Mouse (Mus musculus) kidney, adult 9 months (tissue): ENCODE results near the gene Htra3.

ENCODE experiments used
- DNase-seq: peaks from one replicate; pipeline ENCODE4 v3.0.0; 2022

Htra3 gene

DNA sequence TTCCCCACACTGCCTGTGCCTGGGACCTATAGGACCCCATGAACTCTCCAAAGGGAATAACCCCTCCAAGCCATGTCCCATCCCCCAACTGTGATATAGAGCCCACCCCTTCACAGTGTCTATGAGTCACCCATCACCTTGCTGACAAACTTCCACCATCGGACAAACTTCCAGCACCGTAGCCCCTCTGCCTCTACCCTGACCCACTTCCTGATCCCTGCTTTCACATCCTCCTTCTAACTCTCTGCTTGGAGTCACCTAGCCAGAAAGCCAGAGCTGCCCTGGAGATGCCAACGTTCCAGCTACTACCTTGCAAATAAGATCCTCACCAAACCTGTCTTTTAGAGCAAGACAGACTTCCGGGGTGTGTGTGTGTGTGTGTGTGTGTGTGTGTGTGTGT, 14.1 kb upstream of the Htra3 start:
- DNase-seq, result no peak

DNA sequence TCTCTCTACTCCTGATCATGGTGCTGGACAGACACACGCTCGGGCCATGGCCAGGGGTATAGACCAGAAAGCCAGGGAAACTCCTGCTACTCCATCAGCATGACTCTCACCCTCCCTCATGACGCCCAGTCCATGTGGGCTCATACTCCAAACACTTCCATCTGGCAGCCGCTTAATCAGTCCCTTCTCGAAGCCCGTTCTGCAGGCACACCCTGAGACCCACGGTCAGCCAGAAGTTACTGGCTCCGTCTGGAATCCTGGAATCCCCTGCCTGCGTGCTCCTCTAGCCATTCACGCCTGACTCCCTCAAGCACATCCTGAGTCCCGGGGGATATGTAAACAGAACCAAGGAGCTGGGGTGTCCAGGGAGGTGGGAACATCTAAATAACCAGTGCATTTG, 11.7 kb upstream of the Htra3 start:
- no peak for DNase-seq

DNA sequence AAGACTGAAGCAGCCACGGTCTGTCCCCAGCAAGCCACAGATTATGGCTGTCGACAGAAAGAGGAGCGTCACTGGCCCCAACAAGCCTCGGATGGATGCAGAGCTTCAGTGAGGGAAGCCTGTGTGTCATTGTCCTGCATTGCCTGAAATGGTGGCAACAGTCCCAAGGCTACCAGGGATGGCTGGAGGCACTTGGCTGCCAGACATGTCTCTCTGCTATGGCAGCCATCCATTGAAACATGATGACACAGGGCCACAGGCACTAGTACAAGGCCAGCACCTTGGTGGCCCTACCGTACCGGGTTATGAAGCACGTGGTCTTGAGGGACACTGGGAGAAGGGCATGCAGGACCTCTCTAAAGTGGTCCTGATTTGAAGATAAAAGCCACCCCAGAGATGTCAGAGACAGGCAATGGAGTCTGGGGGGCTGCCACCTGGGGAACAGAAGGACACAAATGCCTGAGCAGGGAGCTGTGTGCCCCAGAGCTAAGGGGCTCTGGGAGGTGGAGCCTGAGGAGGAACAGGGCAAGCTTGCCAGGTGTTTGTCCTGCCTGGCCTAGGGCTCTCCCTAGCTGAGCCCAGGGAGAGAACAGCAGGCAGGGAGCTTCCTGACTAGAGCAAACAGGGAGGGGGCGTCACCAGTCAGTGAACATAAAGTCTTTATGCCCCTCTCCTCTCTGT, 11.0 kb upstream of the Htra3 start:
- no peak for DNase-seq

DNA sequence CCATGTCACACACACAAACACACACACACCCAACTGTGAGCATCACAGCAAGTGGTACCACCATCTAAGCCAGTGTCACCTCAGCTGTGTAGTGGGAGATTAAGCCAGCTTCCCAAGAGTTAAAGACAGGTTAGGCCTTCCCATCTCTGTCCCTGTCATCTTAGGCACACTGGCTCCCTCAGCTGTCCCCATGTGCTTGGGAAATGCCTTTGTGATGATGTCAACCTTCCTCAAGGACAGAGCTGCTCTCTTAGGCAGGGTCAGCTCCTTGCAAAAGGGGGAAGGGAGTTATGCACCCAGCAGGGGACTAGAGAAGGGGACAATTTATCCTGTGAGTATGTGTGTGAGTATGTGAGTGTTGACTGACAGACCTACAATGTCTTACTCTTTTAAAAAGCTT, 9.8 kb upstream of the Htra3 start:
- DNase-seq, result no peak

DNA sequence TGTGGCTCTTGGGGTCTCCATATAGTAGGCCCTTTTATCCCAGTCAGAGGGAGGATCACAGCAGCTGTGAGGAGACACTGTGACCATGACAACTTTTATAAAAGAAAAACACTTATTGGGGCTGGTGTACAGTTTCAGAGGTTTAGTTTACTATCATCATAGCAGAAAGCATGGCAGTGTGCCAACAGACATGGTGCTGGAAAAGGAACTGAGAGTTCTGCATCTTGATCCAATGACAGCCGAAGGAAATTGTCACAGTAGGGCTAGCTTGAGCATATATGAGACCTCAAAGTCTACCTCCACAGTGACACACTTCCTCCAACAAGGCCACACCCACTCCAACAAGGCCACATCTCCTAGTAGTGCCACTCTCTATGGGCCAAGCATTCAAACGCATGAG, 9.3 kb upstream of the Htra3 start:
- DNase-seq, result no peak

DNA sequence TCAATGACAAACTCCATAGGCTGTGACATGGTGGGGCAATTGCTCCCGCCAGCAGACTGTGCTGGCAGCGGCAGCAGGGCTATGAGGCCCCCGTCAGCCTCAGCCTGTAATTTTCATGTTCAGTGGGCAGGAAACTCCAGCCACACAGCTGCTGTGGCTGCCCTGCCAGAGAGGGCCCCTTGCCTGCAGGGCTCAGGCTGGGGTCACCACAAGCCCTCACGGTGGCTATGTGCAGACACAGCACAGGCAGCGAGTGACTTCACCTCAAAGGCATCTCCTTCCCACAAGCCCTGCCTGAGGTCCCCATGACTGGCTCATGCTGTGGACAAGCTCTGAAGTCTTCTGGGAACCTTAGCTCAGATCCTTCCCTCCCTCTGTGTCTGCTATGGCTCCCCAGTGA, 7.5 kb upstream of the Htra3 start:
- no peak for DNase-seq

DNA sequence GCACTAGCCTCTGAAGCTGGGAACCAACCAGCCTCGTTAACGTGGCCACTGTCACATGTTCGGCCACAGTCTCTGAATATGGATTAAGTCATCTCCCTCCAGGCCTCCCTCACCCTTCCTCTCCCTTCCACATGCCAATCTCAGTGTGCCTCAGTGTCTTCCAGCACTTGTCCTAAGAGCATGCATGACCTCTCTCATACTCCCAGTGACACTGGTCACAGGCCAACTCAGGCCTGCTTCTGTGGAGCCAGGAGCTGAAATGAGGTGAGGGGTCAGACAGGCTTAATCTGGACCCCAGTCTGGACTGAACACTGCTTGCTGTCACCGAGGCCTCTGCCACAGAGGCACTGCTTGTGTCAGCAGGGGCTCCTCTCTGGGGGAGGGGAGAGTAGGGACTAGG, 6.8 kb upstream of the Htra3 start:
- DNase-seq, result no peak

DNA sequence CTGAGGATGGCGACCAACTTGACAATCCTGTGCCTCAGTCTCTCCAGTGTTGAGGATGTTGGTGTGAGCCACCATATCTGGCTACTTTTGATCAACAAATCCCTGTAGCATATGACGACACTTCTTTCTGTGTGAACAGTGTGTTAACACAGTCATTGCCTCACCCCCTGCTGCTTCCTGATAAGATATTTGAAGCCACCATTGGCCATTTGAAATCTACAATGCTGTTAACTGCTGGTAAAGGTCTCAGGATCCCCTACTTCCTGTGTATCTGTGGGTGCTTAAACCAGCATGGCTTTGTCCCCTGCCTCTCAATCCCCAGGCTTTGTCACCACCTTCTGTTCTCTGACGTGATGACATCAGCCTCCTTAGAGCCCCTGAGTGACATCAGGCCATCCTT, 5.5 kb upstream of the Htra3 start:
- DNase-seq, result no peak

DNA sequence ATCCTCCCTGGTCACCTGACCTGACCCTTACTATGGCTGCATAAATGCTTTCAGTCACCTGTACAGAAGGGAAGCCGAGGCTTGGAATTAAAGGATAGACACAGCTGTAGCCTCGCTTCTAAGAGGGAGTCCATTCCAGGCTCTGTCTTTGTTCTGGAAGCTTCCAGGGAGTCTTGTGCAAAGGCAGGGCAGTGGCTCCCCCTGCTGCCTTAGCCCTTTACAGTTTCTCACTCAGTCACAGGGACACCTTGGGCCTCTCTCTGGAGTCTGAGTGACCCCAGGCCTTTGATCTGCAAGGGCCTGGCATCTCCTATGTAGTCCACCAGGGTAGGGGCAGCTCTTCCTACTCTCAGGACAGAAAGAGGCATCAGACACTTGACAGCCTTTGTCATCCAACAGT, 1.4 kb upstream of the Htra3 start:
- peak; percentile 72 for DNase-seq

DNA sequence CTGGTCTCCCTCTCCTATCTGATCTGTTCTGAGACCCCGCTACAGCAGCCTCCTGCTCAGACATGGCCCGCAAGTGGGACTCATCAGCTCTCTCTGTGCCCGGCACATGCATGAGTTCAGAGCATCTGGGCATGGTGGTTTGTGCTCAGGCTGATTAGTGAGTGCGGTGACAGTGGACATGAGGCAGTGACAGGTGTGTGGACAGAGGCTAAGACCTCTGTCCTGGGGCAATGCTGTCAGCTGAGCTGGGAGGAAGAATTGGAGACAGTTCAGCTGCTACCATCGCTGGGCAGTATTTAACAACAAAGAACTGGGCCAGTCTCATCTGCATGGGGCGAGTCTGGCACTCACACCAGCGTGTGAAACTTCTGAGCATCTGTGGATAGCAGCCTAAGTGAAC, 2.6 kb downstream of the Htra3 start:
- DNase-seq, result no peak

DNA sequence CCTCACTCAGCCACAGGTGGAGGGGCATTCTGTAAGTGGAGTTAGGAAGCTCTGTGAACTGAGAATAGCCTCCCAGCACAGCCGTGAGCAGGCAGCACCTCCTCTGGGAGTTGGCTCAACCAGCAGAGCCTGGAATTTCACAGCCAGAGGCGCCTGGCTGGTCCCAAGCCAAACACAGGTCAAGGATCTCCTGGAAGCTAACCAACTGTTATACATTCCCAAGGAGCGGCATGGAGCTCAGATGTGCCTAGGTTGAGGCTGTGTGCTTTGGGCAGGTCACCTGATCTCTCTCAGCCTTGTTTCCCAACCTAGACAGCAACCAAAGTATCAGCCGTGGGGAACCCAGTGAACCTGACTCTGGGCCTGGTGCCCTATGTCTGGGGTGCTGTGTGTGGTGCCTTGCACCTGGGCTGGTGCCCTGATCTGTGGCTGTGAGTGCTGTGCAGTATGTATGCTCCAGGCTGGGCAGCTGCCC, 5.5 kb downstream of the Htra3 start:
- peak; percentile 97 for DNase-seq

DNA sequence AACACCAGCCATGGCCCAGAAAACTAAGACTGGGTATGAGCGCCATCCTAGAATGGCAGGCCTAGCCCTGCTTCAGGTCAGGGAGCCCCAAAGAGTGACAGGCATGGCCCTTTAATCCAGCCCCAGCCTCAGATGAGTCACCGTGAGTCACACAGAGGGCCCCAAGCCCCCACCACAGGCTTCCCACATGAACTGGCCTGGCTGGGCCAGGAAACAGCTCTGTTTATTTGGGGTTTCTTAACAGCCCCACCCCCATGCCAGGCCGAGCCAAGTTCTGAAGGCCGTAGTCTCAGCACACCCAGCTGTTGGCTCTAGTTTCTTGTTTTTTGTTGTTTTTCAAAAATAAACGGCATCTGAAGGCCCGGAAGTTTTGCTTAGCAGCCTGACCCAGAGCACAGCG, 6.5 kb downstream of the Htra3 start:
- DNase-seq, result peak; percentile 86

DNA sequence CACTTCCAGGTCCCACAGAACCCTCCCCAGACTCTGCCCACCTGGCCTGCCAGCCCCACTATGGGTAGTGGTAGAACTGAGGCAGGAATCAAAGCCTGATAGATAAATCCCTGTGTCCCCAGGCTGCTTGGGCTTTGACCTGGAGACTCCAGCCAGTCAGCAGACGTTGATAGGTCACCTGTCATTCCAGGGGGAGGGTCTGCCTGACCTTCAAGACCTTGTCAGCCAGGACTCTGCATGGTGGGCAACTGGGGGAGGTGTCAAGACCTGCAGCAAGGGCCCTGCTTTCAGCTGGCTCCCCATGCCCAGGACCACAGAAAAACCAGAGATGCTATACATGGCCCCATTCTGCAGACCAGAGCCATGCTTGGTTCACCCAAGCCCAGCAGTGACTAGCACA, 7.0 kb downstream of the Htra3 start:
- no peak for DNase-seq

DNA sequence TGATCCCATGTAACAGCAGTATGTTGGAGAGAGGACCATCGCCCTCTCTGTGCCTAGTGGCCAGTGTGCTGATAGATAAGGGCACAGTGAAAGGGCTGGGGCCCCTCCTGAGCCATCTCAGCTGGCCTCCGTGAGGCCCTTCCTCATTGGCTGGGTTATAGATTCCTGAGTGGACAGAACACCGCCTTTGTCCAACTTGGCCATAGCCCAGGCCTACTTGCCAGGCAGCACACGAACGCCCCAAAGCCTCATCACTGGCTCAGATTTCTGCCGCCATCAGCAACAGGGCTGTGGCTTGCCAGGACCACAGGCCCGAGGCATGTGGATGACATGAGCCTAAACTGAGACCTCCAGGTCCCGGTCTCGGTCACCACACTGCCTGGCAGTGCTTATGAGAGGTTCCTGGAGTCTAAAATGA, 8.1 kb downstream of the Htra3 start:
- peak; percentile 69 for DNase-seq

DNA sequence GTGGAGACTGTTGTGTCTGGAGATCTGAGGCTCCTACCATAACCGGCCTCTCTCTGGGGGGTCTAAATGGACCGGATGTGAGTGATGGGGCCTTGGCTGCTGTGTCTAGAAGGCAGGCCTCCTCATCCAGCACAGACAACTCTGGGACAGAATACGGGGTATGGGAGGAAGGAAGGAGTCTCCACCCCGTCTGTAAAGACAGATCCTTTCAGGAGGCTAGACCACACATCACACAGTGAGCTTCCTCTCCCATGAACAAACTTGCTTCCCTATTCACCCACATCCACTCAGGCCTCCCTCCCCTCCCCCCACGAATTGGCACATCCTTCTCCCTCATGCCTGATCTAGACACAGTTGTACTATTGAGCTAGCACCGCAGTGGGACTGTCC, 9.2 kb downstream of the Htra3 start:
- DNase-seq, result no peak

DNA sequence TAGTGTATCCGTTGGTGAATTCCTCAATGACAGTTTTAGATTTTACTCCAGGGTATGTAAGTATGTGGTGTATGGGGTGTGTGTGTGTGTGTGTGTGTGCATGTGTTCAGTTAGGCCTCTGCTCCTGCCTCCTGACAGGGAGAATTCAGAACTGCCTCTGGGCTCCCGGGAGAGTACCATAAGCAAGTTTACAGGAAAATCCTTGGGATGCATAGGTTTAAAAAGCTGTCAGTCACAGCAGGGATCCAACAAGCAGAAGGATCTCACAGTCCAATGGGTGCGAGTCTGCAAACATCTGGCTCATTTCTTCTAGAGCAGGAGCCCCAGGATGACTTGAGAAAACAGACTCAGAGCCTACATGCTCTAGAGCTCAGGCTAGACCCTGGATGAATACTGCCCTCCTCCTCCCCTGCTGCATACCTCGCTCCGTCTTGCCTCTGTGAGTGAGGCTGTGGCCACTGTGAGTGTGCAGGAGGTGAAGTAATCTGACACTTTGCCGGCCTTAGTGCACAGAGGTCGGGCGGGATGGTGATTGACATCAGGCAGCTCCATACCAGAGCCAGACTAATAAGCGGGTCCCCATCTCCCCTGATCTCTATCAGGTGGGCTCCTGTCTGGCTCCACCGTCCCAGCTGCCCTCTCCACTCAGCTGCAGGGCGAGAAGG, 9.7 kb downstream of the Htra3 start:
- no peak for DNase-seq

DNA sequence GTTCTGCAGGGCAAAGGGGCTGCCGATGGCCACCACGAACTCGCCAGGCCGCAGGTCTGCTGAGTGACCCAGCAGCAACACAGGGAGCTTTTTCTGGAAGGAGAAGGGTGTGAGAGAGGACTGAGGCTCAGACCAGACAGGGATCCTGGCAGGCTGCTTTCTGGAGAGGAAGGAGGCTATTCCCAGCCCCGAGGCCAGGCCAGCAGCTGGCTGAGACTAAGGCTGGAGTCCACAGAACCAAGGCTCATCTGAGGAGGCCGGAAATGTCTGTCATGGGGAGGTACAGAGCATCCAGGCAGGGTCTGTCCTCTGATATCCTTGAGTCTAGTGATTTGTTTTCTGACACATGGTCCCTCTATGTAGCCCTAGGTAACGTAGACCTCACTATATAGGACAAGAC, 13.4 kb downstream of the Htra3 start:
- DNase-seq, result no peak

DNA sequence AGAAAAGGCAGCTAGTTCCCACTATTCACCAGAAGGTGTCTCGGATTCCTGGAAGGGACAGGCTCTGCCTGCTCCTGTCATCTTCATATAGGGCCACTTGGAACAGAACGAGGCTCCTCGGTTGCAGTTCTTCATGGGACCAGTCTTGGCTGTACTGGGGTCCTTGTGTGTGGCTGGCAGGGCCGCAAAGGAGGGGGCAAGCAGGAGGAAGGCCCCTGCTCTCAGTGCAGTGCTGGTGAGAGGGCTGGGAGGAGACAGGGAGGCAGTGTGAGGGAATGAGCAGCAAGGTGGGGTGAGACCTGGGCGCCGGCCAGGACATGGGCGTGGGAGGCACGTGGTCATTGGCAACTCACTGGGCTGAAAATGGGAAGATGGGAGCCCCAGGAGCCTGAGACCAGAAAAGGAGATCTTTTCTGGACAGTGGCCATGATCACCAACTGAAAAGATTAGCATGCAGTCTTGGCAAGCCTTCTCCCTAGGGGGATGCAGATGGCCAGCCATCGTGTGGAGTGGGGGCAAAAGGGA, 17.5 kb downstream of the Htra3 start:
- no peak for DNase-seq

DNA sequence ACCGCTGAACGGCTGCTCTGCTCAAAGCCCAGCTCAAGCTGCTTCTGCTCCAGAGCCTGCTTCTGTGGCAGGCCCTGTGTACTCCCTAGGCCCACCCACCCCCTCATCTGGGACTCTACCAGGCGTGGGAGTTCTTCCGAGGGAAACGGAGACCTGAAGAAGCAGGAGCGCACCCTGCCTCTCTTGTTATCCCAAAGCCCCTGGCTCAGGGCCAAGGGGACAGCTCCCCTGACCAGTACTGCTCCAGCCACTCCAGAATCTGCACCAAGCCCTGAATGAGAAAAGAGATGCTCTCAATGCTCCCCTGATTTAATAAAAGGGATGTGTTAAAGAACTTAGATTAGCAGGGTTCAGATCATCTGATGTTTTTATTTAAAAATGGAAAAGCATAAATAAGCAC, 18.4 kb downstream of the Htra3 start:
- no peak for DNase-seq

DNA sequence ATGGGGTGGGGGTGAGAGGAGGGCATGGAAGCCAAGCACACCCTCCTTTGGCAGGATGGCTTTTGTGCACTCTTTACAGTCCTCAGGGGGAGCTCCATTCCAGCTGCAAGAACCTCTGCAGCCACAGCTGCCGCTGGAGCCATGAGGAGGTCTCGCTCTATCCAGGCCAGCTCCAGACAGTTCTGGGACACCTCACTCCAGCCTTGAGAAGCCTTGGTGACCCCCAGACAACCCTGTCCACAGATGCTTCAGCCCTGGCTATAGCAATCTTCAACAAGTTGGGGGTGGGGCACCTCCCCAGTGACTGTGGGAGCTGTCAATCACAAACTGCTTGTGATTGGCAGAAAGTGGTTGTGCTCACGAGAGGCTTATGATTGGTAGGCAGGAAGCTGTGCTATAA, 20.1 kb downstream of the Htra3 start:
- no peak for DNase-seq

DNA sequence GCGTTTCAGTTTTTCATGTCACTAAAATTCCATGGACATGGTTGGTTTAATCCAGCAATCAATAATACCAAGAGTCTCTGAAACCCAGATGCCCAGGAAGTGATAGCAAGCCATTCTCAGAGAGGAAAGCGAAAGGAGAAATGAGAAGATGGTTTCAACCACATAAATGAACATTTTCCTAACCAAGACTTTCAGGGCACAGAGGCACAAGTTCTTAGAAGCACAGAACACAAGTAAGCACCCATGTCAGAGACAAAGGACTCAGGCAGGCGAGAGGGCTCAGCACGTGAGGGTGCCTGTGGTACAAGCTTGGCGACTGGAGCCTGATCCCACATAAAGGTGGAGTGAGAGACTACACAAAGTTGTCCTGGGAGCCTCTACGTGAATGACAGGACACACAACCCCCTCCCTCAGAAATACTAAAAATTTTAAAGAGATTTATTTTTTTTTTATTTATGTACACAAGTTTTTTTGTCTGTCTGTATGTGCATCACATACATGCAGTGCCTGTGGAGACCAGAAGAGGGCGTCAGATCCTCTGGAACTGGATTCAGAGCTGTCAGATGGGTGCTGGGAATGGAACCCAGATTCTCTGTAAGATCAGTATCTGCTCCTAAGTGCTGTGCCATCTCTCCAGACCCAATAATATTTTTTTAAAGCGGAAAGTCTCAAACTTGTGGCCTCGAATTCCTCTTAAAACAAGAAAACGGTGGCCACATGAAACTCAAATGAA, 23.7 kb downstream of the Htra3 start:
- DNase-seq, result no peak

DNA sequence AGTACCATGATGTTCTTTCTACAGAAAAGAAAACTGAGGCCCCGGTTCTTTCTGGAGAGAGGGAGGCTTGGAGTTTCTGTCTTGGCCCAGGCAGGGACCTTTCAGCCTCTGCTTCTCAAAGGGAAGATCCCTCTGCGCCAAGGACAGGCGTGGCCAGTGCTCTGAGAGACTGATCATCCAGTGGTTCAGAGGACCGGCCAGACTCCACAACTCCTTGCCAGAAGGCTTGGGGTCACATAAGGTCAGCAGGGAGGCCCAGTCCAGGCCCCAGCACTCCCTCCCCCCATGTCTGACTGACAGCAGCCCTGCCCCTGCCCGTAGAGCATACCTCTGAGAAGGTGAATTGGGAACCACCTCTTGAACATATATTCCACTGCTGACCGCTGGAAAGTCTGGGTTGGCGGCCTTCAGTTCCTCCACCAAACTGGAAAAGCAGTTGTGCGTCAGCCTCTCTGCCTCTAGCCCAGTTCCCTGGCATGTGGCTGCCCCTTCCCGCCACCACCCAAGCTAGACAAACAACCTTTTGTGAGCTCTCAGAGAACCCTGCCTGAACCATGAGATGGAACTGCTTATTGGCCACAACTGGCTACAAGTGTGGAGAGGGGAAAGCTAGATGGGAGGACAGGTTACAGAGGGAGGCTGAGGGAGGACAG, 25.7 kb downstream of the Htra3 start:
- peak; percentile 30 for DNase-seq

DNA sequence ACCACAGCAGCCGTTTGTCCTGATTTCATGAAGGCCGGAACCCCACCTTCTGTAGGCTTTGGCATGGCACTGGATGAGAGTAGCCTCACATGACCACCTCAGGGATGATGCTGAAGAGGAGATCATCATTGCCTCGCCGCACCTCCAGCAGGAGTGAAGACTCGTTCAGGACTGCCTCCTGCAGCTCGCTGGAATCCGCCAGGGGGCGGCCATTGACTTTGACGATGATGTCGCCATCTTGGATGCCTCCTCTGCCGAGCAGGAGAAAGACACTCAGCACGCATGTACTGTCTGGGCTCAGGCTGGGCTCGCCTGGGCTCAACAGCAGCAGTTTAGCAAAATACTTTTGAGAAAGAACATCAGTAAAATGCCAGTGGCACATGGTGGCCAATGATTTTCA, 26.7 kb downstream of the Htra3 start:
- no peak for DNase-seq

DNA sequence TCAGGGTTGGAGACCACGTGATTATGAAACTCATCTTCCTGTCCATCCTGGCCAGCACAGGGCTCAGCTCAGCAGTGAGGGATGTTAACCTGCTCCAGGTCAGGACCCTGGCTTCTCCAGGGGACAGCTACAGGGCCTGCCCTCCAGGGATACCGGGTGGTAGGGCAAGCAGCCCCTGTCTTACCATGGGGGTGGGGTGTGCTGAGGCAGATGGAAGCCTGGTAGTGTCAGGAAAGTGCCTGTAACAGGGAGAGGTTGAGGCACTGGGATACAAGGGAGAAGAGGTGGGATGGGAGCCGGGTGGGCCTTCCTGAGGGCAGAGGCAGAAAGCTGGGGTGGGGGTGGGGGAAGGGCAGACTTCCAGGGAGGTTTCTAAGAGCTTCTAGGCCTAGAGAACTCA, 27.3 kb downstream of the Htra3 start:
- no peak for DNase-seq
